Mouse (Mus musculus): ENCODE results near the gene Pamr1.

DNA sequence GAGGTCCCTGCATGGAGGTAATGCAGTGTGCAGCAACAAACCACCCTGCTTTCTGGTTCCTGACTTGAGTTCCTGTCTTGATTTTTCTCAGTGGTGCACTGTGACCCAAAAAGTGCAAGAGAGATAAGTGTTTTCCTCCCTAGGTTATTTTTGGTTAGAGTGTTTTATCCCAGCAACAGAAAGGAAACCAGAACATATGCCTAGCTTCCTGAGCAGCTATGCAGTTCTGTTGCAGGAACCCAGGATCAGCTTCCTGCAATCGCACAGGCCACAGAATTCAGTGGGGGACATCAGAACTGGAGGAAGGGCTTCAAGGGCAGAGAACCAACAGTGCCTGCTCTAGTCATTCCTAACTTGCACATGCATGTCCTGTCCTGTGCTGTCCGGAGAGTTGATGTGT lies 66.8 kb downstream of the Pamr1 start:
- TF ChIP-seq CTCF (IDR thresholded peaks at IDR 0.05) = no peak
- TF ChIP-seq EP300 (IDR thresholded peaks at IDR 0.05) = no peak
